Mouse (Mus musculus): ENCODE measurements around the gene Gm20662. TPM values are rescaled to one million over a fixed set of nuclear protein-coding genes. Genes with fewer than 3 reads are reported as not detected.

Gene Gm20662
- polyA plus RNA-seq, 1 experiment from 2014 or later = 0.59 TPM

GRCm38 (mm10) chr9:108057262-108057562 lies 61.1 kb downstream of the Gm20662 start:
- H3K4me1 ChIP-seq = peaks cover 13% of the 10 kb centered on the region
- no peak overlapping the region for H3K27ac ChIP-seq (replicated peaks)
- no peak for ATAC-seq (ENCODE audit: low FRiP score)
- 97% methylated on average over 5 of the region's 5 CpGs for WGBS
- H3K9ac ChIP-seq (replicated peaks) = no peak overlapping the region
- H3K9me3 ChIP-seq (replicated peaks) = no peaks in the 10 kb centered on the region
- no peak overlapping the region for H3K4me2 ChIP-seq
- peaks cover 76% of the 10 kb centered on the region for H3K36me3 ChIP-seq
- no peaks in the 10 kb centered on the region for H3K27me3 ChIP-seq (replicated peaks)
- H3K4me3 ChIP-seq (replicated peaks) = no peak overlapping the region

- H3K36me3 ChIP-seq = peaks cover 76% of the 10 kb centered on the region
- H3K4me1 ChIP-seq = peaks cover 2% of the 10 kb centered on the region
- H3K27ac ChIP-seq (replicated peaks) = no peak overlapping the region
- H3K4me2 ChIP-seq = no peak overlapping the region
- no peaks in the 10 kb centered on the region for H3K27me3 ChIP-seq (replicated peaks)
- H3K4me3 ChIP-seq (replicated peaks) = no peak overlapping the region
- H3K9me3 ChIP-seq (replicated peaks) = no peaks in the 10 kb centered on the region
- no peak overlapping the region for H3K9ac ChIP-seq (replicated peaks)
- ATAC-seq (ENCODE audit: low FRiP score) = no peak
- 96% methylated on average over 9 of the region's 9 CpGs for WGBS
Observed at GRCm38 (mm10) chr9:108058291-108058690, 62.1 kb downstream of the Gm20662 start.

- Histone ChIP-seq H3K4me3 (replicated peaks) (no peak overlapping the region), H3K9me3 (replicated peaks) (no peaks in the 10 kb centered on the region), H3K4me1 (no peaks in the 10 kb centered on the region), H3K4me2 (no peak overlapping the region), H3K9ac (replicated peaks) (no peak overlapping the region), H3K27me3 (replicated peaks) (no peaks in the 10 kb centered on the region), H3K27ac (replicated peaks) (no peak overlapping the region), H3K36me3 (peaks cover 49% of the 10 kb centered on the region)
- no peak for ATAC-seq (ENCODE audit: low FRiP score)
- 79% methylated on average over 3 of the region's 3 CpGs for WGBS
Observed at GRCm38 (mm10) chr9:108062142-108062541, 66.0 kb downstream of the Gm20662 start.

GRCm38 (mm10) chr9:108063361-108063760 lies 67.2 kb downstream of the Gm20662 start:
- Histone ChIP-seq H3K36me3 (peaks cover 39% of the 10 kb centered on the region), H3K27me3 (replicated peaks) (no peaks in the 10 kb centered on the region), H3K4me1 (no peaks in the 10 kb centered on the region), H3K27ac (replicated peaks) (no peak overlapping the region), H3K4me2 (no peak overlapping the region), H3K9ac (replicated peaks) (no peak overlapping the region), H3K9me3 (replicated peaks) (no peaks in the 10 kb centered on the region), H3K4me3 (replicated peaks) (no peak overlapping the region)
- WGBS = 91% methylated on average over 12 of the region's 12 CpGs
- ATAC-seq (ENCODE audit: low FRiP score) = no peak

GRCm38 (mm10) chr9:108065491-108066011 lies 69.4 kb downstream of the Gm20662 start:
- no peaks in the 10 kb centered on the region for H3K9me3 ChIP-seq (replicated peaks)
- H3K27ac ChIP-seq (replicated peaks) = no peak overlapping the region
- H3K9ac ChIP-seq (replicated peaks) = no peak overlapping the region
- no peaks in the 10 kb centered on the region for H3K27me3 ChIP-seq (replicated peaks)
- peaks cover 29% of the 10 kb centered on the region for H3K36me3 ChIP-seq
- 48% methylated on average over 5 of the region's 5 CpGs for WGBS
- H3K4me1 ChIP-seq = no peaks in the 10 kb centered on the region
- no peak overlapping the region for H3K4me2 ChIP-seq
- ATAC-seq (ENCODE audit: low FRiP score) = no peak
- H3K4me3 ChIP-seq (replicated peaks) = no peak overlapping the region

GRCm38 (mm10) chr9:108067199-108067598 lies 71.0 kb downstream of the Gm20662 start:
- 85% methylated on average over 7 of the region's 7 CpGs for WGBS
- no peaks in the 10 kb centered on the region for H3K9me3 ChIP-seq (replicated peaks)
- H3K36me3 ChIP-seq = peaks cover 31% of the 10 kb centered on the region
- H3K4me2 ChIP-seq = no peak overlapping the region
- no peak for ATAC-seq (ENCODE audit: low FRiP score)
- no peak overlapping the region for H3K9ac ChIP-seq (replicated peaks)
- no peak overlapping the region for H3K27ac ChIP-seq (replicated peaks)
- no peaks in the 10 kb centered on the region for H3K27me3 ChIP-seq (replicated peaks)
- H3K4me1 ChIP-seq = no peaks in the 10 kb centered on the region
- no peak overlapping the region for H3K4me3 ChIP-seq (replicated peaks)

- no peak overlapping the region for H3K4me3 ChIP-seq (replicated peaks)
- H3K9ac ChIP-seq (replicated peaks) = no peak overlapping the region
- H3K4me2 ChIP-seq = no peak overlapping the region
- no peaks in the 10 kb centered on the region for H3K9me3 ChIP-seq (replicated peaks)
- no peaks in the 10 kb centered on the region for H3K4me1 ChIP-seq
- no peak overlapping the region for H3K27ac ChIP-seq (replicated peaks)
- peak; percentile 46 for ATAC-seq (ENCODE audit: low FRiP score)
- WGBS = 18% methylated on average over 8 of the region's 8 CpGs
- no peaks in the 10 kb centered on the region for H3K27me3 ChIP-seq (replicated peaks)
- peaks cover 31% of the 10 kb centered on the region for H3K36me3 ChIP-seq
Observed at GRCm38 (mm10) chr9:108067900-108068299, 71.8 kb downstream of the Gm20662 start.

GRCm38 (mm10) chr9:108069007-108069406 lies 72.9 kb downstream of the Gm20662 start:
- no peak overlapping the region for H3K9ac ChIP-seq (replicated peaks)
- no peaks in the 10 kb centered on the region for H3K4me1 ChIP-seq
- H3K4me3 ChIP-seq (replicated peaks) = no peak overlapping the region
- peaks cover 30% of the 10 kb centered on the region for H3K36me3 ChIP-seq
- no peak overlapping the region for H3K4me2 ChIP-seq
- WGBS = 90% methylated on average over 9 of the region's 9 CpGs
- no peak overlapping the region for H3K27ac ChIP-seq (replicated peaks)
- H3K9me3 ChIP-seq (replicated peaks) = no peaks in the 10 kb centered on the region
- no peaks in the 10 kb centered on the region for H3K27me3 ChIP-seq (replicated peaks)
- no peak for ATAC-seq (ENCODE audit: low FRiP score)

- Histone ChIP-seq H3K4me1 (no peaks in the 10 kb centered on the region), H3K27ac (replicated peaks) (no peak overlapping the region), H3K9ac (replicated peaks) (no peak overlapping the region), H3K36me3 (peaks cover 26% of the 10 kb centered on the region), H3K27me3 (replicated peaks) (no peaks in the 10 kb centered on the region), H3K4me3 (replicated peaks) (no peak overlapping the region), H3K4me2 (no peak overlapping the region), H3K9me3 (replicated peaks) (no peaks in the 10 kb centered on the region)
- ATAC-seq (ENCODE audit: low FRiP score) = no peak
- 94% methylated on average over 7 of the region's 7 CpGs for WGBS
Observed at GRCm38 (mm10) chr9:108069529-108069928, 73.4 kb downstream of the Gm20662 start.

GRCm38 (mm10) chr9:108071801-108072200 lies 75.7 kb downstream of the Gm20662 start:
- H3K4me2 ChIP-seq = no peak overlapping the region
- WGBS = 96% methylated on average over 4 of the region's 4 CpGs
- H3K4me3 ChIP-seq (replicated peaks) = no peak overlapping the region
- H3K4me1 ChIP-seq = no peaks in the 10 kb centered on the region
- no peak overlapping the region for H3K9ac ChIP-seq (replicated peaks)
- ATAC-seq (ENCODE audit: low FRiP score) = no peak
- H3K27ac ChIP-seq (replicated peaks) = no peak overlapping the region
- H3K36me3 ChIP-seq = peaks cover 25% of the 10 kb centered on the region
- no peaks in the 10 kb centered on the region for H3K9me3 ChIP-seq (replicated peaks)
- H3K27me3 ChIP-seq (replicated peaks) = no peaks in the 10 kb centered on the region

GRCm38 (mm10) chr9:108072481-108072924 lies 76.4 kb downstream of the Gm20662 start:
- no peak overlapping the region for H3K27ac ChIP-seq (replicated peaks)
- no peak overlapping the region for H3K9ac ChIP-seq (replicated peaks)
- no peaks in the 10 kb centered on the region for H3K4me1 ChIP-seq
- peaks cover 23% of the 10 kb centered on the region for H3K36me3 ChIP-seq
- WGBS = 78% methylated on average over 9 of the region's 9 CpGs
- no peaks in the 10 kb centered on the region for H3K9me3 ChIP-seq (replicated peaks)
- H3K4me3 ChIP-seq (replicated peaks) = no peak overlapping the region
- no peaks in the 10 kb centered on the region for H3K27me3 ChIP-seq (replicated peaks)
- no peak overlapping the region for H3K4me2 ChIP-seq
- ATAC-seq (ENCODE audit: low FRiP score) = no peak

GRCm38 (mm10) chr9:108073141-108073930 lies 77.2 kb downstream of the Gm20662 start:
- 64% methylated on average over 7 of the region's 7 CpGs for WGBS
- Histone ChIP-seq H3K27ac (replicated peaks) (no peak overlapping the region), H3K9me3 (replicated peaks) (no peaks in the 10 kb centered on the region), H3K4me1 (peaks cover 8% of the 10 kb centered on the region), H3K36me3 (peaks cover 22% of the 10 kb centered on the region), H3K9ac (replicated peaks) (no peak overlapping the region), H3K4me3 (replicated peaks) (no peak overlapping the region), H3K27me3 (replicated peaks) (no peaks in the 10 kb centered on the region), H3K4me2 (no peak overlapping the region)
- ATAC-seq (ENCODE audit: low FRiP score) = no peak
